Mouse (Mus musculus) left cerebral cortex, adult 2 months (tissue): Measurements from ENCODE around the gene Tbca. TPM values are rescaled to one million over a fixed set of nuclear protein-coding genes. Genes with fewer than 3 reads are reported as not detected.

Experiments
- DNase-seq, 2 experiments: peaks; one replicate each; pipeline ENCODE4 v3.0.0; 2021 to 2022; ENCODE audit warnings: low spot score in 2 of 2, mixed read lengths in 1 of 2; ENCODE audit errors: extremely low spot score in 1 of 2
- H3K27ac ChIP-seq: fragments of 200-600 bp; 2 replicates; pipeline ENCODE4 v1.8.1; 2022
- H3K4me3 ChIP-seq: fragments of 200-600 bp; 2 replicates; pipeline ENCODE4 v1.8.1; 2022
- CTCF ChIP-seq: fragments of 200-600 bp; IDR thresholded peaks from 2 replicates; pipeline ENCODE4 v1.8.1; 2022; ENCODE audit warnings: antibody characterized with exemption, mild to moderate bottlenecking, moderate library complexity
- intact Hi-C: fragments of 180-260 bp; cut with DNase I; formaldehyde crosslinking; loops from one replicate; pipeline ENCODE4 v1.15.1; 2025
- total RNA-seq, 2 experiments: library from RNA; stranded (reverse); gene quantifications; 2 replicates each; pipeline ENCODE4 v1.2.3; 2021

The Tbca gene
- total RNA-seq, 2 experiments from 2014 or later: 117 to 121 TPM

GRCm38 (mm10) chr13:94883966-94884960, 95.6 kb downstream of the Tbca start:
- TF ChIP-seq CTCF: no peak
- no peak for DNase-seq
- no peak overlapping the region for H3K27ac ChIP-seq
- H3K4me3 ChIP-seq: no peak overlapping the region
- intact Hi-C loops: no loop called here

GRCm38 (mm10) chr13:94885291-94886235, 96.9 kb downstream of the Tbca start:
- no peak for TF ChIP-seq CTCF
- intact Hi-C loops: no loop called here
- H3K27ac ChIP-seq: no peak overlapping the region
- H3K4me3 ChIP-seq: no peak overlapping the region
- no peak for DNase-seq

Other genes with a start within 250 kb of the Tbca start
- under 1 TPM in 1 of 2 experiments, not detected in 1; 0.65 TPM for gene Otp, start 86.7 kb downstream of the Tbca start, total RNA-seq
- gene Wdr41, start 187.4 kb downstream of the Tbca start, total RNA-seq: 10 to 100 TPM; 20.0 to 20.9 TPM